Comparison of ENCODE assay signal across 11 mouse cellular contexts in the genomic region with DNA sequence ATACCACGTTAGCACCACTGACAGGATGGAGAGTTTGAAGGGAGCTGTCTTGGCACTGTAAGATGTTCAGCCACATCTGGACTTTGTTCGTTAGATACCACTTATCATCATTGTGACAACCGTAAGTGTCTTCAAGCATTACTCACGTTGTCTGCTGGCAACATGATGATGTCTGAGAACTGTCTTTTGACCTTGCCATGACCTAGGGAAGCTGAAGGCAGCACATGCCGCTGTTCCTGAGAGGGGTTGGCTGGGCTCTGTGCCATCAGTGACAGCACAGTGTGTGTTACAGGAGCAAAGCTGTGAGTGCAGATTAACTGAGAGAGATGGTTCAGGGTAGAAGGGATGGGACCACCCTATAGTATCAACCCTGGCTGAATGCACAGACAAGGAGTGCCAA. TPM values are rescaled to one million over a fixed set of nuclear protein-coding genes. Genes with fewer than 3 reads are reported as not detected.
DNase-seq lines count a peak whose midpoint lies in the region; ATAC-seq and TF ChIP-seq lines count a peak whose summit lies in the region.
"Had no signal": no experiment of that assay in that cellular context is flagged by ENCODE, and none has a peak within 500 bp of the region (broad histone marks: within the 10 kb centered on the region; RNA-seq: fewer than 3 reads in every experiment).

No protein-coding gene starts in this region.

- peak overlapping the region; percentile 93 for H3K27ac ChIP-seq in heart, embryonic 16.5 days (ENCODE audit: low read length)
- H3K27ac ChIP-seq in lung, embryonic 16.5 days (ENCODE audit: low read length) = no peak overlapping the region
- no peak overlapping the region for H3K27ac ChIP-seq in midbrain, postnatal 0 days (ENCODE audit: low read depth, low read length)
- H3K27ac ChIP-seq: limb, embryonic 12.5 days had no signal

- TF ChIP-seq CTCF in midbrain, postnatal 0 days (IDR thresholded peaks at IDR 0.05) = no peak

- peaks cover 17% of the 10 kb centered on the region for H3K4me1 ChIP-seq in heart, embryonic 16.5 days (ENCODE audit: control insufficient read depth, insufficient read depth, low read length)
- no peaks in the 10 kb centered on the region; the same call in 1 of the 2 replicates for H3K4me1 ChIP-seq in lung, embryonic 16.5 days (replicated peaks; ENCODE audit: control insufficient read depth, insufficient read depth, low read length)
- H3K4me1 ChIP-seq in midbrain, postnatal 0 days (ENCODE audit: insufficient read depth, low read length) = no peaks in the 10 kb centered on the region
- H3K4me1 ChIP-seq: limb, embryonic 12.5 days had no signal

- H3K4me3 ChIP-seq in heart, embryonic 16.5 days (ENCODE audit: low read length) = no peak overlapping the region
- no peak overlapping the region for H3K4me3 ChIP-seq in lung, embryonic 16.5 days (ENCODE audit: low read length)
- H3K4me3 ChIP-seq in midbrain, postnatal 0 days (ENCODE audit: low read depth, low read length) = no peak overlapping the region
- H3K4me3 ChIP-seq: limb, embryonic 12.5 days had no signal

- no peaks in the 10 kb centered on the region for H3K36me3 ChIP-seq in heart, embryonic 16.5 days (ENCODE audit: control insufficient read depth, insufficient read depth)
- H3K36me3 ChIP-seq in lung, embryonic 16.5 days (ENCODE audit: control insufficient read depth, insufficient read depth, low read length) = no peaks in the 10 kb centered on the region
- H3K36me3 ChIP-seq in midbrain, postnatal 0 days (ENCODE audit: insufficient read depth, low read length) = no peaks in the 10 kb centered on the region
- H3K36me3 ChIP-seq: limb, embryonic 12.5 days had no signal

- ATAC-seq in heart, embryonic 16.5 days (replicated peaks; ENCODE audit: extremely low read depth, insufficient read depth, low FRiP score) = peak; percentile 94
- peak; percentile 91 for ATAC-seq in lung, embryonic 16.5 days (ENCODE audit: low read depth)
- no peak for ATAC-seq in midbrain, postnatal 0 days (ENCODE audit: low FRiP score)

- peak overlapping the region; percentile 32; the same call in 1 of the 2 replicates for H3K9ac ChIP-seq in heart, embryonic 16.5 days (ENCODE audit: low read length)
- no peak overlapping the region for H3K9ac ChIP-seq in lung, embryonic 16.5 days (ENCODE audit: low read length)
- no peak overlapping the region for H3K9ac ChIP-seq in midbrain, postnatal 0 days (replicated peaks; ENCODE audit: low read length, poor library complexity, severe bottlenecking)
- H3K9ac ChIP-seq: limb, embryonic 12.5 days had no signal

- H3K4me2 ChIP-seq in heart, embryonic 16.5 days (ENCODE audit: low read depth, low read length) = no peak overlapping the region
- H3K4me2 ChIP-seq in lung, embryonic 16.5 days (ENCODE audit: low read depth, low read length) = no peak overlapping the region
- no peak overlapping the region for H3K4me2 ChIP-seq in midbrain, postnatal 0 days (ENCODE audit: low read depth, low read length, poor library complexity, severe bottlenecking)
- H3K4me2 ChIP-seq: limb, embryonic 12.5 days had no signal

- WGBS in heart, embryonic 16.5 days = 19% methylated on average over 5 of the region's 5 CpGs
- WGBS in lung, embryonic 16.5 days = 31% methylated on average over 5 of the region's 5 CpGs
- 82% methylated on average over 5 of the region's 5 CpGs for WGBS in midbrain, postnatal 0 days

- H3K27me3 ChIP-seq in heart, embryonic 16.5 days (ENCODE audit: control insufficient read depth, insufficient read depth, low read length) = no peaks in the 10 kb centered on the region
- no peaks in the 10 kb centered on the region for H3K27me3 ChIP-seq in lung, embryonic 16.5 days (ENCODE audit: control insufficient read depth, insufficient read depth, low read depth, low read length)
- H3K27me3 ChIP-seq in midbrain, postnatal 0 days (ENCODE audit: insufficient read depth, low read length) = no peaks in the 10 kb centered on the region
- H3K27me3 ChIP-seq: limb, embryonic 12.5 days had no signal

- DNase-seq in embryo, embryonic 10 days (ENCODE audit: low spot score) = peak; percentile 61
- DNase-seq in embryo, embryonic 9.5 days (ENCODE audit: extremely low spot score) = no peak
- peak; percentile 87 for DNase-seq in MN1 (ENCODE audit: low spot score)
- DNase-seq in left cerebral cortex, adult 9 months (ENCODE audit: low spot score in 2 of 2) = no peak
- DNase-seq in retina, postnatal 1 day = no peak
- no peak for DNase-seq in midbrain, postnatal 0 days (ENCODE audit: low spot score)
- DNase-seq: B cell, adult 2 months had no signal

- no peaks in the 10 kb centered on the region for H3K9me3 ChIP-seq in heart, embryonic 16.5 days (replicated peaks; ENCODE audit: control insufficient read depth, low read length)
- H3K9me3 ChIP-seq in lung, embryonic 16.5 days (ENCODE audit: control insufficient read depth, low read length) = no peaks in the 10 kb centered on the region
- no peaks in the 10 kb centered on the region for H3K9me3 ChIP-seq in midbrain, postnatal 0 days (ENCODE audit: low read length)
- H3K9me3 ChIP-seq: limb, embryonic 12.5 days had no signal

RNA-seq across cellular contexts. Expression of gene Ddc, which starts 3.6 kb away (rescaled TPM):
- polyA plus RNA-seq in heart, embryonic 16.5 days (2015; fragmentation: Nextera tagmentation; extraction: Ambion mirVana) = 112 TPM in 2 replicates
- 15.9 and 17.7 TPM in 2 replicates for polyA plus RNA-seq in lung, embryonic 16.5 days (2015; fragmentation: Nextera tagmentation; extraction: Ambion mirVana)
- 27.4 and 35.0 TPM in 2 replicates for total RNA-seq in midbrain, postnatal 0 days (2014; rRNA removed)
- 23.0 and 23.4 TPM in 2 replicates for polyA plus RNA-seq in midbrain, postnatal 0 days (2015; fragmentation: Nextera tagmentation; extraction: Ambion mirVana)
- total RNA-seq: hematopoietic stem cell, adult 5-6 weeks had no signal

Comparison
In these comparisons a context has a peak if more than half of its experiments do, and no peak if none do; other contexts are left out.
1. DNase-seq: peak in embryo, embryonic 10 days (single experiment) and MN1 (single experiment); none in embryo, embryonic 9.5 days (single experiment), left cerebral cortex, adult 9 months (0 of 2), retina, postnatal 1 day (single experiment) and midbrain, postnatal 0 days (single experiment).